Mouse (Mus musculus): ENCODE data around the gene Bmpr1a. TPM values are rescaled to one million over a fixed set of nuclear protein-coding genes. Genes with fewer than 3 reads are reported as not detected.
A peak's percentile ranks its signal among the peaks of the same experiment; 100 is the strongest.
"Not testable (repeated sequence)": the region's sequence is repeated elsewhere in the genome, so short reads cannot be mapped to it uniquely, and the experiment has no call there.

Bmpr1a gene
- polyA plus RNA-seq, 1 experiment = 75.4 TPM

GRCm38 (mm10) chr14:34370921-34371320, 132.2 kb downstream of the Bmpr1a start:
- Histone ChIP-seq H3K9me3 (replicated peaks; ENCODE audit: control insufficient read depth, insufficient read depth, low read length, poor library complexity, severe bottlenecking) (peaks cover 6% of the 10 kb centered on the region), H3K27me3 (ENCODE audit: control insufficient read depth, insufficient read depth, low read length, poor library complexity, severe bottlenecking) (no peaks in the 10 kb centered on the region), H3K4me3 (ENCODE audit: low read depth, low read length) (no peak overlapping the region), H3K36me3 (ENCODE audit: control insufficient read depth, insufficient read depth, low read length, poor library complexity, severe bottlenecking) (no peaks in the 10 kb centered on the region), H3K27ac (ENCODE audit: insufficient read depth, low read length) (no peak overlapping the region), H3K9ac (ENCODE audit: low read depth, poor library complexity, severe bottlenecking) (no peak overlapping the region), H3K4me1 (ENCODE audit: control insufficient read depth, insufficient read depth, low read length) (peaks cover 12% of the 10 kb centered on the region)
- TF ChIP-seq POLR2A (IDR thresholded peaks at IDR 0.05; ENCODE audit: insufficient read depth, low read length) = no peak
- no peak for TF ChIP-seq EP300 (IDR thresholded peaks at IDR 0.05; ENCODE audit: insufficient read depth, low read depth, low read length)
- no peak for TF ChIP-seq CTCF (IDR thresholded peaks at IDR 0.05; ENCODE audit: low read depth, low read length)

- Histone ChIP-seq H3K9ac (ENCODE audit: low read depth, poor library complexity, severe bottlenecking) (no peak overlapping the region), H3K4me1 (ENCODE audit: control insufficient read depth, insufficient read depth, low read length) (peaks cover 10% of the 10 kb centered on the region), H3K36me3 (ENCODE audit: control insufficient read depth, insufficient read depth, low read length, poor library complexity, severe bottlenecking) (no peaks in the 10 kb centered on the region), H3K27ac (ENCODE audit: insufficient read depth, low read length) (no peak overlapping the region), H3K27me3 (ENCODE audit: control insufficient read depth, insufficient read depth, low read length, poor library complexity, severe bottlenecking) (no peaks in the 10 kb centered on the region), H3K4me3 (ENCODE audit: low read depth, low read length) (no peak overlapping the region), H3K9me3 (replicated peaks; ENCODE audit: control insufficient read depth, insufficient read depth, low read length, poor library complexity, severe bottlenecking) (peaks cover 13% of the 10 kb centered on the region)
- TF ChIP-seq CTCF (IDR thresholded peaks at IDR 0.05; ENCODE audit: low read depth, low read length) = no peak
- no peak for TF ChIP-seq POLR2A (IDR thresholded peaks at IDR 0.05; ENCODE audit: insufficient read depth, low read length)
- no peak for TF ChIP-seq EP300 (IDR thresholded peaks at IDR 0.05; ENCODE audit: insufficient read depth, low read depth, low read length)
These were observed 132.9 kb downstream of the Bmpr1a start for GRCm38 (mm10) chr14:34370203-34370602.

- H3K27ac ChIP-seq (ENCODE audit: insufficient read depth, low read length) = peak overlapping the region; percentile 70
- H3K4me3 ChIP-seq (ENCODE audit: low read depth, low read length) = no peak overlapping the region
- H3K9me3 ChIP-seq (replicated peaks; ENCODE audit: control insufficient read depth, insufficient read depth, low read length, poor library complexity, severe bottlenecking) = peaks cover 16% of the 10 kb centered on the region
- peaks cover 3% of the 10 kb centered on the region for H3K4me1 ChIP-seq (ENCODE audit: control insufficient read depth, insufficient read depth, low read length)
- H3K9ac ChIP-seq (ENCODE audit: low read depth, poor library complexity, severe bottlenecking) = no peak overlapping the region
- H3K36me3 ChIP-seq (ENCODE audit: control insufficient read depth, insufficient read depth, low read length, poor library complexity, severe bottlenecking) = no peaks in the 10 kb centered on the region
- H3K27me3 ChIP-seq (ENCODE audit: control insufficient read depth, insufficient read depth, low read length, poor library complexity, severe bottlenecking) = no peaks in the 10 kb centered on the region
- TF ChIP-seq POLR2A (IDR thresholded peaks at IDR 0.05; ENCODE audit: insufficient read depth, low read length) (no peak), EP300 (IDR thresholded peaks at IDR 0.05; ENCODE audit: insufficient read depth, low read depth, low read length) (no peak), CTCF (IDR thresholded peaks at IDR 0.05; ENCODE audit: low read depth, low read length) (no peak)
These were observed 138.0 kb downstream of the Bmpr1a start for GRCm38 (mm10) chr14:34365147-34365507.

GRCm38 (mm10) chr14:34364254-34365146, 138.6 kb downstream of the Bmpr1a start:
- Histone ChIP-seq H3K9ac (ENCODE audit: low read depth, poor library complexity, severe bottlenecking) (peak overlapping the region; percentile 45; the same call in 1 of the 2 replicates), H3K4me3 (ENCODE audit: low read depth, low read length) (peak overlapping the region; percentile 52; the same call in 1 of the 2 replicates), H3K9me3 (replicated peaks; ENCODE audit: control insufficient read depth, insufficient read depth, low read length, poor library complexity, severe bottlenecking) (peaks cover 16% of the 10 kb centered on the region), H3K27ac (ENCODE audit: insufficient read depth, low read length) (peak overlapping the region; percentile 75)
- not testable (repeated sequence) for H3K4me1 ChIP-seq (ENCODE audit: control insufficient read depth, insufficient read depth, low read length); H3K36me3 ChIP-seq (ENCODE audit: control insufficient read depth, insufficient read depth, low read length, poor library complexity, severe bottlenecking); H3K27me3 ChIP-seq (ENCODE audit: control insufficient read depth, insufficient read depth, low read length, poor library complexity, severe bottlenecking)

- Histone ChIP-seq H3K27ac (ENCODE audit: insufficient read depth, low read length) (peak overlapping the region; percentile 75), H3K27me3 (ENCODE audit: control insufficient read depth, insufficient read depth, low read length, poor library complexity, severe bottlenecking) (no peaks in the 10 kb centered on the region), H3K9me3 (replicated peaks; ENCODE audit: control insufficient read depth, insufficient read depth, low read length, poor library complexity, severe bottlenecking) (peaks cover 16% of the 10 kb centered on the region), H3K4me3 (ENCODE audit: low read depth, low read length) (peak overlapping the region; percentile 52), H3K36me3 (ENCODE audit: control insufficient read depth, insufficient read depth, low read length, poor library complexity, severe bottlenecking) (no peaks in the 10 kb centered on the region), H3K9ac (ENCODE audit: low read depth, poor library complexity, severe bottlenecking) (peak overlapping the region; percentile 45), H3K4me1 (ENCODE audit: control insufficient read depth, insufficient read depth, low read length) (peaks cover 7% of the 10 kb centered on the region)
- TF ChIP-seq CTCF (IDR thresholded peaks at IDR 0.05; ENCODE audit: low read depth, low read length) (no peak), EP300 (IDR thresholded peaks at IDR 0.05; ENCODE audit: insufficient read depth, low read depth, low read length) (peak; percentile 68), POLR2A (IDR thresholded peaks at IDR 0.05; ENCODE audit: insufficient read depth, low read length) (no peak)
These were observed 139.5 kb downstream of the Bmpr1a start for GRCm38 (mm10) chr14:34363490-34364253.

All from ES-Bruce4 (cell line).